20 mouse cellular contexts compared by ENCODE assay signal in genomic region chr10:73137985-73138384, GRCm38 (mm10). TPM values are rescaled to one million over a fixed set of nuclear protein-coding genes. Genes with fewer than 3 reads are reported as not detected.
DNase-seq lines count a peak whose midpoint lies in the region; ATAC-seq and TF ChIP-seq lines count a peak whose summit lies in the region.
"Had no signal": no experiment of that assay in that cellular context is flagged by ENCODE, and none has a peak within 500 bp of the region (broad histone marks: within the 10 kb centered on the region; RNA-seq: fewer than 3 reads in every experiment).

No protein-coding gene starts in this region.

- no peaks in the 10 kb centered on the region for H3K79me2 ChIP-seq in liver, adult 2 months (ENCODE audit: control insufficient read depth, insufficient read depth, low read length)

- H3K9ac ChIP-seq in liver, adult 2 months (ENCODE audit: low read depth, low read length) = no peak overlapping the region
- H3K9ac ChIP-seq in liver, embryonic 12.5 days = no peak overlapping the region
- H3K9ac ChIP-seq in liver, postnatal 0 days (replicated peaks) = no peak overlapping the region
- no peak overlapping the region for H3K9ac ChIP-seq in liver, embryonic 11.5 days (ENCODE audit: low read depth, low read length)

- no peaks in the 10 kb centered on the region for H3K36me3 ChIP-seq in liver, adult 2 months (ENCODE audit: control insufficient read depth, insufficient read depth, low read length)
- H3K36me3 ChIP-seq in liver, embryonic 12.5 days = no peaks in the 10 kb centered on the region
- no peaks in the 10 kb centered on the region for H3K36me3 ChIP-seq in liver, postnatal 0 days (replicated peaks; ENCODE audit: insufficient read depth, low read length)
- H3K36me3 ChIP-seq in liver, embryonic 11.5 days (ENCODE audit: control insufficient read depth, insufficient read depth, low read length) = no peaks in the 10 kb centered on the region
- H3K36me3 ChIP-seq: G1E had no signal

- no peaks in the 10 kb centered on the region for H3K9me3 ChIP-seq in liver, embryonic 12.5 days (replicated peaks)
- H3K9me3 ChIP-seq in liver, postnatal 0 days (ENCODE audit: low read length) = no peaks in the 10 kb centered on the region
- no peaks in the 10 kb centered on the region for H3K9me3 ChIP-seq in liver, embryonic 11.5 days (ENCODE audit: control insufficient read depth, low read length)

- peaks cover 2% of the 10 kb centered on the region; the same call in 1 of the 2 replicates for H3K4me1 ChIP-seq in liver, adult 2 months (ENCODE audit: control insufficient read depth, insufficient read depth, low read length)
- H3K4me1 ChIP-seq in liver, embryonic 12.5 days = no peaks in the 10 kb centered on the region
- no peaks in the 10 kb centered on the region for H3K4me1 ChIP-seq in liver, postnatal 0 days (ENCODE audit: insufficient read depth)
- no peaks in the 10 kb centered on the region for H3K4me1 ChIP-seq in liver, embryonic 11.5 days (replicated peaks; ENCODE audit: control insufficient read depth, insufficient read depth, low read length)

- H3K27me3 ChIP-seq in liver, adult 2 months (ENCODE audit: control insufficient read depth, insufficient read depth, low read length) = no peaks in the 10 kb centered on the region
- no peaks in the 10 kb centered on the region for H3K27me3 ChIP-seq in liver, embryonic 12.5 days (replicated peaks)
- H3K27me3 ChIP-seq in liver, postnatal 0 days (ENCODE audit: insufficient read depth, low read length) = no peaks in the 10 kb centered on the region
- H3K27me3 ChIP-seq in liver, embryonic 11.5 days (replicated peaks; ENCODE audit: control insufficient read depth, insufficient read depth, low read length) = no peaks in the 10 kb centered on the region
- H3K27me3 ChIP-seq: CH12.LX, Patski had no signal

- TF ChIP-seq POLR2A in liver, adult 2 months (IDR thresholded peaks at IDR 0.05; ENCODE audit: extremely low read depth, insufficient read depth, low read length) = no peak

- no peak overlapping the region for H3K27ac ChIP-seq in liver, adult 2 months (replicated peaks; ENCODE audit: insufficient read depth, low read depth, low read length)
- H3K27ac ChIP-seq in liver, embryonic 12.5 days = no peak overlapping the region
- no peak overlapping the region for H3K27ac ChIP-seq in liver, postnatal 0 days (ENCODE audit: low read depth)
- no peak overlapping the region for H3K27ac ChIP-seq in liver, embryonic 11.5 days (ENCODE audit: low read depth, low read length)

- no peak overlapping the region for H3K4me3 ChIP-seq in liver, adult 2 months (ENCODE audit: insufficient read depth, low read depth, low read length)
- no peak overlapping the region for H3K4me3 ChIP-seq in liver, embryonic 12.5 days
- H3K4me3 ChIP-seq in liver, postnatal 0 days (ENCODE audit: low read depth, low read length) = no peak overlapping the region
- H3K4me3 ChIP-seq in liver, embryonic 11.5 days (ENCODE audit: low read depth, low read length) = no peak overlapping the region

- no peak for ATAC-seq in liver, embryonic 12.5 days
- peak; percentile 60 for ATAC-seq in liver, postnatal 0 days
- no peak for ATAC-seq in liver, embryonic 11.5 days (replicated peaks; ENCODE audit: low FRiP score)
- ATAC-seq: activated CD4-positive, CD25-positive, alpha-beta regulatory T cell, adult 4 months; CD4-positive, CD25-positive, alpha-beta regulatory T cell, adult 4 months; Patski had no signal

- no peak overlapping the region for H3K4me2 ChIP-seq in liver, embryonic 12.5 days
- no peak overlapping the region for H3K4me2 ChIP-seq in liver, postnatal 0 days (ENCODE audit: low read depth, low read length)
- H3K4me2 ChIP-seq in liver, embryonic 11.5 days = no peak overlapping the region

- DNase-seq in liver, adult 2 months (ENCODE audit: extremely low read depth, low read depth, low spot score) = peak; percentile 87
- DNase-seq in liver, postnatal 0 days = no peak
- DNase-seq in liver, embryonic 11.5 days (ENCODE audit: low spot score) = no peak
- DNase-seq: adrenal gland, adult 2 months; adrenal gland, adult 8-10 months; adrenal gland, postnatal 10 days; adrenal gland, postnatal 14 days; adrenal gland, postnatal 25 days; adrenal gland, postnatal 36 days; B cell, adult 2 months; cerebellum, adult 11 months; cerebellum, adult 11-12 months; cerebellum, adult 18-20 months had no signal

- WGBS in liver, adult 2 months = 9% methylated on average over 3 of the region's 3 CpGs
- WGBS in liver, embryonic 12.5 days (ENCODE audit: insufficient replicate concordance) = 51% methylated on average over 3 of the region's 3 CpGs
- WGBS in liver, postnatal 0 days (ENCODE audit: insufficient replicate concordance) = 46% methylated on average over 3 of the region's 3 CpGs
- 60% methylated on average over 3 of the region's 3 CpGs for WGBS in liver, embryonic 11.5 days

- no peak for TF ChIP-seq CTCF in liver, adult 2 months (IDR thresholded peaks at IDR 0.05; ENCODE audit: low read depth, low read length)
- TF ChIP-seq CTCF in liver, postnatal 0 days (IDR thresholded peaks at IDR 0.05; ENCODE audit: low read depth) = no peak

- TF ChIP-seq EP300 in liver, postnatal 0 days (IDR thresholded peaks at IDR 0.05; ENCODE audit: low read depth) = no peak

RNA-seq across cellular contexts. Expression of gene Pcdh15, which starts 38.8 kb away (rescaled TPM):
- 0.09 and 0.34 TPM in 2 replicates for total RNA-seq in liver, adult 2 months (2014; rRNA removed)
- polyA plus RNA-seq in liver, adult 2 months (2012; rRNA removed) = 0.04 TPM in 1 of 2 replicates, not detected in the other
- 0.39 and 0.66 TPM in 2 replicates for polyA plus RNA-seq in liver, embryonic 12.5 days (2016; fragmentation: Nextera tagmentation; extraction: Ambion mirVana)
- polyA plus RNA-seq in liver, postnatal 0 days (2015; fragmentation: Nextera tagmentation; extraction: Ambion mirVana) = 0.04 TPM in 1 of 2 replicates, not detected in the other
- 1.1 and 1.3 TPM in 2 replicates for polyA plus RNA-seq in liver, embryonic 11.5 days (2014; fragmentation: Nextera tagmentation; extraction: Ambion mirVana)
- total RNA-seq: CH12.LX, MEL had no signal
- polyA plus RNA-seq: G1E had no signal
